ENCODE assay signal across 7 mouse cellular contexts in the genomic region with DNA sequence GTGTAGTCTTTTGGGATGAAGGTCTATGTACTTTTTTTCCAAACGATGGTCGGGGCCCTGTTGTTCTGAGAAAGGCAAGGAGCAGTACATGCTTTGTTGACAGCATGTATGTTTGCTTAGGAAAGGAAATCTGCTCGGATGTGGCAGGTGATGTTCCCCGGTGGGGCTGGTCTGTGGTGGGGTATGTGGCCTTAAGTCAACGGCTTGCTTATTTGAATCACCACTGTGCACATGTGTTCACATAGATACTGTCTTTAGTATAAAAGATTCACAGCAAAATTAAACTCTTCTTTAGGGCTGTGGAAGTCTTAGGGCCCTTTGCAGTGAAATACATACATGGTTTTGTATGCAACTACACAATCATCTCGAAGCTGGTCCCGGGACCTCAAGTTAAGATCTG. TPM values are rescaled to one million over a fixed set of nuclear protein-coding genes. Genes with fewer than 3 reads are reported as not detected.
DNase-seq lines count a peak whose midpoint lies in the region; ATAC-seq and TF ChIP-seq lines count a peak whose summit lies in the region.

No protein-coding gene starts in this region.

- no peaks in the 10 kb centered on the region for H3K27me3 ChIP-seq in E14TG2a.4 (ENCODE audit: insufficient read depth, low read length)
- H3K27me3 ChIP-seq in heart, embryonic 16.5 days (ENCODE audit: control insufficient read depth, insufficient read depth, low read length), result no peaks in the 10 kb centered on the region
- H3K27me3 ChIP-seq in midbrain, embryonic 11.5 days (ENCODE audit: control insufficient read depth, insufficient read depth, low read length), result no peaks in the 10 kb centered on the region

- WGBS in heart, embryonic 16.5 days, result 30% methylated on average over 7 of the region's 7 CpGs
- WGBS in midbrain, embryonic 11.5 days, result 47% methylated on average over 7 of the region's 7 CpGs

- H3K36me3 ChIP-seq in E14TG2a.4 (ENCODE audit: insufficient read depth, low read length), result no peaks in the 10 kb centered on the region
- no peaks in the 10 kb centered on the region for H3K36me3 ChIP-seq in heart, embryonic 16.5 days (ENCODE audit: control insufficient read depth, insufficient read depth)
- no peaks in the 10 kb centered on the region for H3K36me3 ChIP-seq in midbrain, embryonic 11.5 days (ENCODE audit: control insufficient read depth, insufficient read depth, low read length)

- TF ChIP-seq CTCF in E14TG2a.4 (conservative IDR thresholded peaks at IDR 0.05; ENCODE audit: low read length), result no peak

- peak overlapping the region; percentile 97 for H3K9ac ChIP-seq in heart, embryonic 16.5 days (ENCODE audit: low read length)
- peak overlapping the region; percentile 95 for H3K9ac ChIP-seq in midbrain, embryonic 11.5 days (ENCODE audit: low read length)

- peak; percentile 14 to 15 for DNase-seq in B cell, adult 2 months
- no peak for DNase-seq in midbrain, embryonic 11.5 days (ENCODE audit: low spot score, missing footprints)
- no peak for DNase-seq in layer of hippocampus, adult 11-12 months (ENCODE audit: low spot score)
- no peak for DNase-seq in frontal cortex, adult 2 months (ENCODE audit: extremely low spot score in 1 of 2, low spot score in 1 of 2)

- H3K9me3 ChIP-seq in E14TG2a.4 (ENCODE audit: low read length), result no peaks in the 10 kb centered on the region
- no peaks in the 10 kb centered on the region for H3K9me3 ChIP-seq in heart, embryonic 16.5 days (replicated peaks; ENCODE audit: control insufficient read depth, low read length)
- H3K9me3 ChIP-seq in midbrain, embryonic 11.5 days (ENCODE audit: control insufficient read depth, low read length), result no peaks in the 10 kb centered on the region

- H3K27ac ChIP-seq in heart, embryonic 16.5 days (ENCODE audit: low read length), result no peak overlapping the region
- H3K27ac ChIP-seq in midbrain, embryonic 11.5 days (ENCODE audit: low read depth, low read length), result no peak overlapping the region; the same call in 1 of the 2 replicates

- H3K4me3 ChIP-seq in E14TG2a.4 (replicated peaks; ENCODE audit: low read length), result peak overlapping the region; percentile 93
- H3K4me3 ChIP-seq in heart, embryonic 16.5 days (ENCODE audit: low read length), result peak overlapping the region; percentile 97
- H3K4me3 ChIP-seq in midbrain, embryonic 11.5 days (ENCODE audit: low read depth, low read length), result peak overlapping the region; percentile 87

- no peak for ATAC-seq in heart, embryonic 16.5 days (replicated peaks; ENCODE audit: extremely low read depth, insufficient read depth, low FRiP score)
- ATAC-seq in midbrain, embryonic 11.5 days (ENCODE audit: low FRiP score), result no peak
- no peak for ATAC-seq in frontal cortex, adult (ENCODE audit: low TSS enrichment)

- peak overlapping the region; percentile 98 for H3K4me2 ChIP-seq in heart, embryonic 16.5 days (ENCODE audit: low read depth, low read length)
- peak overlapping the region; percentile 93 for H3K4me2 ChIP-seq in midbrain, embryonic 11.5 days

- H3K4me1 ChIP-seq in E14TG2a.4 (replicated peaks; ENCODE audit: low read depth, low read length), result peaks cover 75% of the 10 kb centered on the region
- peaks cover 16% of the 10 kb centered on the region for H3K4me1 ChIP-seq in heart, embryonic 16.5 days (ENCODE audit: control insufficient read depth, insufficient read depth, low read length)
- peaks cover 12% of the 10 kb centered on the region for H3K4me1 ChIP-seq in midbrain, embryonic 11.5 days (ENCODE audit: control insufficient read depth, insufficient read depth, low read length)

RNA-seq across cellular contexts. Expression of a gene that starts 1.9 kb away (rescaled TPM):
- polyA plus RNA-seq in heart, embryonic 16.5 days (2015; fragmentation: Nextera tagmentation; extraction: Ambion mirVana), result 13.6 and 14.0 TPM in 2 replicates
- polyA plus RNA-seq in midbrain, embryonic 11.5 days (2014; fragmentation: Nextera tagmentation; extraction: Ambion mirVana), result 10.2 and 10.4 TPM in 2 replicates
- polyA plus RNA-seq in frontal cortex, adult 2 months (2012; rRNA removed), result 25.3 and 26.1 TPM in 2 replicates

RNA-seq across cellular contexts. Expression of a gene that starts 9.0 kb away (rescaled TPM):
- 0.69 and 0.98 TPM in 2 replicates for polyA plus RNA-seq in heart, embryonic 16.5 days (2015; fragmentation: Nextera tagmentation; extraction: Ambion mirVana)
- 0.39 and 1.1 TPM in 2 replicates for polyA plus RNA-seq in midbrain, embryonic 11.5 days (2014; fragmentation: Nextera tagmentation; extraction: Ambion mirVana)
- polyA plus RNA-seq in frontal cortex, adult 2 months (2012; rRNA removed), result 0.52 and 0.55 TPM in 2 replicates

RNA-seq across cellular contexts. Expression of a gene that starts 47.7 kb away (rescaled TPM):
- 295 and 306 TPM in 2 replicates for polyA plus RNA-seq in heart, embryonic 16.5 days (2015; fragmentation: Nextera tagmentation; extraction: Ambion mirVana)
- 195 TPM in 2 replicates for polyA plus RNA-seq in midbrain, embryonic 11.5 days (2014; fragmentation: Nextera tagmentation; extraction: Ambion mirVana)
- 120 and 143 TPM in 2 replicates for polyA plus RNA-seq in frontal cortex, adult 2 months (2012; rRNA removed)

Comparison
In these comparisons a context has a peak if more than half of its experiments do, and no peak if none do; other contexts are left out.
1. DNase-seq: peak in B cell, adult 2 months (2 of 2); none in midbrain, embryonic 11.5 days (single experiment), layer of hippocampus, adult 11-12 months (single experiment) and frontal cortex, adult 2 months (0 of 2).
2. Peak in every context shown above with its lines, with median percentiles within 50 percentile points of each other: H3K4me3 ChIP-seq.